Mouse (Mus musculus) forebrain, postnatal 0 days (tissue): Measurements from ENCODE around the gene Padi2. TPM values are rescaled to one million over a fixed set of nuclear protein-coding genes. Genes with fewer than 3 reads are reported as not detected.

Experiments used
- ATAC-seq: fragments of 200-750 bp; cut with Nextera tagmentation; 2 replicates; pipeline ENCODE4 v1.8.0; 2017; ENCODE audit warnings: mild to moderate bottlenecking, moderate library complexity
- DNase-seq: peaks from one replicate; pipeline ENCODE4 v3.0.0-alpha.2; 2015
- H3K27ac ChIP-seq: fragments of 300-500 bp; sonication (generic); 2 replicates; pipeline ENCODE4 v1.5.1; 2014; ENCODE audit warnings: low read depth, mild to moderate bottlenecking, antibody characterized with exemption, low read length, moderate library complexity, mixed read lengths
- H3K27me3 ChIP-seq: fragments of 300-500 bp; sonication (generic); 2 replicates; pipeline ENCODE4 v1.6.1; 2014; ENCODE audit warnings: mild to moderate bottlenecking, low read length, mixed read lengths; ENCODE audit not compliant: insufficient read depth
- H3K36me3 ChIP-seq: fragments of 300-500 bp; sonication (generic); 2 replicates; pipeline ENCODE4 v1.6.1; 2014; ENCODE audit warnings: mild to moderate bottlenecking, moderate library complexity; ENCODE audit not compliant: insufficient read depth
- H3K4me1 ChIP-seq: fragments of 300-500 bp; sonication (generic); 2 replicates; pipeline ENCODE4 v1.6.1; 2014; ENCODE audit warnings: antibody characterized with exemption; ENCODE audit not compliant: insufficient read depth
- H3K4me2 ChIP-seq: fragments of 300-500 bp; sonication (generic); 2 replicates; pipeline ENCODE4 v1.6.1; 2014; ENCODE audit warnings: low read depth, mild to moderate bottlenecking, moderate library complexity
- H3K4me3 ChIP-seq: fragments of 300-500 bp; sonication (generic); 2 replicates; pipeline ENCODE4 v1.5.1; 2014; ENCODE audit warnings: low read depth, low read length, mixed read lengths
- H3K9ac ChIP-seq: fragments of 300-500 bp; sonication (generic); 2 replicates; pipeline ENCODE4 v1.6.1; 2014; ENCODE audit warnings: mild to moderate bottlenecking
- H3K9me3 ChIP-seq: fragments of 300-500 bp; sonication (generic); 2 replicates; pipeline ENCODE4 v1.6.1; 2016; ENCODE audit warnings: low read length
- CTCF ChIP-seq: sonication (generic); IDR thresholded peaks from 2 replicates; pipeline ENCODE4 v1.5.1; 2016; ENCODE audit warnings: antibody characterized with exemption, control low read depth, low read depth
- WGBS: fragments of 180-500 bp; shearing (Covaris S2); extraction: QIAGEN DNeasy Blood & Tissue Kit; methylation state at CpG from one replicate; pipeline ENCODE4 v1.1.7; 2014; 5-methylcytosine and 5-hydroxymethylcytosine counted together
- polyA plus RNA-seq: library from polyadenylated mRNA; unstranded; fragments of >200 nt; fragmentation: Nextera tagmentation; extraction: Ambion mirVana; gene quantifications from 2 replicates; pipeline ENCODE4 v1.2.1, GENCODE M21; 2015
- total RNA-seq: library from RNA; depleted of rRNA; stranded (reverse); fragments of >200 nt; gene quantifications from 2 replicates; pipeline ENCODE4 v1.2.3, GENCODE M21; 2014

Padi2 gene
- total and polyA plus RNA-seq, 2 experiments from 2014 or later, result 1.3 to 1.8 TPM

- H3K4me1 ChIP-seq, result peaks cover 2% of the 10 kb centered on the region; the same call in 1 of the 2 replicates
- TF ChIP-seq CTCF, result no peak
- WGBS, result 28% methylated on average over 17 of the region's 17 CpGs
- no peak overlapping the region for H3K4me2 ChIP-seq
- H3K4me3 ChIP-seq, result no peak overlapping the region
- no peaks in the 10 kb centered on the region for H3K36me3 ChIP-seq
- no peak for DNase-seq
- no peak overlapping the region for H3K9ac ChIP-seq
- no peaks in the 10 kb centered on the region for H3K9me3 ChIP-seq
- H3K27me3 ChIP-seq, result 0 out of 2 replicates have a peak, but pooled peaks cover 4% of the 10 kb centered on the region
- H3K27ac ChIP-seq, result no peak overlapping the region
- 0 out of 2 replicates have a peak, but pooled peaks have one; percentile 9 for ATAC-seq
Measured at GRCm38 (mm10) chr4:140910661-140911310, 4.6 kb downstream of the Padi2 start.

GRCm38 (mm10) chr4:140911416-140911815 is 5.3 kb downstream of the Padi2 start:
- Histone ChIP-seq H3K9ac (no peak overlapping the region), H3K9me3 (no peaks in the 10 kb centered on the region), H3K36me3 (no peaks in the 10 kb centered on the region), H3K27me3 (0 out of 2 replicates have a peak, but pooled peaks cover 4% of the 10 kb centered on the region), H3K27ac (no peak overlapping the region), H3K4me3 (no peak overlapping the region), H3K4me2 (no peak overlapping the region), H3K4me1 (no peaks in the 10 kb centered on the region; the same call in 1 of the 2 replicates)
- ATAC-seq (no peak), DNase-seq (no peak)
- TF ChIP-seq CTCF, result no peak
- WGBS, result 93% methylated on average over 9 of the region's 9 CpGs

- Histone ChIP-seq H3K4me3 (no peak overlapping the region), H3K27me3 (no peaks in the 10 kb centered on the region), H3K9me3 (no peaks in the 10 kb centered on the region), H3K36me3 (no peaks in the 10 kb centered on the region), H3K27ac (no peak overlapping the region), H3K4me1 (no peaks in the 10 kb centered on the region; the same call in 1 of the 2 replicates), H3K4me2 (no peak overlapping the region), H3K9ac (no peak overlapping the region)
- WGBS, result 82% methylated on average over 10 of the region's 10 CpGs
- ATAC-seq (no peak), DNase-seq (no peak)
- TF ChIP-seq CTCF, result no peak
Measured at GRCm38 (mm10) chr4:140912271-140912833, 6.2 kb downstream of the Padi2 start.

GRCm38 (mm10) chr4:140913565-140913964 is 7.4 kb downstream of the Padi2 start:
- H3K9ac ChIP-seq, result no peak overlapping the region
- no peaks in the 10 kb centered on the region for H3K36me3 ChIP-seq
- ATAC-seq (no peak), DNase-seq (no peak)
- no peak overlapping the region for H3K4me3 ChIP-seq
- H3K4me2 ChIP-seq, result no peak overlapping the region
- H3K4me1 ChIP-seq, result no peaks in the 10 kb centered on the region; the same call in 1 of the 2 replicates
- H3K9me3 ChIP-seq, result no peaks in the 10 kb centered on the region
- TF ChIP-seq CTCF, result no peak
- H3K27ac ChIP-seq, result no peak overlapping the region
- WGBS, result 90% methylated on average over 9 of the region's 9 CpGs
- H3K27me3 ChIP-seq, result no peaks in the 10 kb centered on the region

- no peak for TF ChIP-seq CTCF
- H3K4me1 ChIP-seq, result no peaks in the 10 kb centered on the region; the same call in 1 of the 2 replicates
- H3K9ac ChIP-seq, result no peak overlapping the region
- no peak overlapping the region for H3K27ac ChIP-seq
- H3K4me2 ChIP-seq, result no peak overlapping the region
- no peaks in the 10 kb centered on the region for H3K36me3 ChIP-seq
- H3K9me3 ChIP-seq, result no peaks in the 10 kb centered on the region
- ATAC-seq (peak; percentile 78), DNase-seq (peak; percentile 43)
- no peaks in the 10 kb centered on the region for H3K27me3 ChIP-seq
- WGBS, result 38% methylated on average over 6 of the region's 6 CpGs
- no peak overlapping the region for H3K4me3 ChIP-seq
Measured at GRCm38 (mm10) chr4:140914731-140915131, 8.6 kb downstream of the Padi2 start.

GRCm38 (mm10) chr4:140915235-140915634 is 9.1 kb downstream of the Padi2 start:
- no peak for TF ChIP-seq CTCF
- peak; percentile 66 for ATAC-seq
- Histone ChIP-seq H3K4me2 (no peak overlapping the region), H3K36me3 (no peaks in the 10 kb centered on the region), H3K9ac (no peak overlapping the region), H3K9me3 (no peaks in the 10 kb centered on the region), H3K27ac (no peak overlapping the region), H3K4me1 (no peaks in the 10 kb centered on the region; the same call in 1 of the 2 replicates), H3K27me3 (no peaks in the 10 kb centered on the region), H3K4me3 (no peak overlapping the region)
- 51% methylated on average over 3 of the region's 3 CpGs for WGBS
- DNase-seq, result peak; percentile 16

GRCm38 (mm10) chr4:140916296-140916695 is 10.2 kb downstream of the Padi2 start:
- H3K9ac ChIP-seq, result no peak overlapping the region
- H3K4me1 ChIP-seq, result no peaks in the 10 kb centered on the region; the same call in 1 of the 2 replicates
- DNase-seq, result no peak
- no peaks in the 10 kb centered on the region for H3K9me3 ChIP-seq
- H3K27me3 ChIP-seq, result no peaks in the 10 kb centered on the region
- no peak overlapping the region for H3K4me2 ChIP-seq
- TF ChIP-seq CTCF, result no peak
- H3K27ac ChIP-seq, result no peak overlapping the region
- no peak for ATAC-seq
- WGBS, result 94% methylated on average over 5 of the region's 5 CpGs
- H3K4me3 ChIP-seq, result no peak overlapping the region
- no peaks in the 10 kb centered on the region for H3K36me3 ChIP-seq
